Mouse (Mus musculus): ENCODE measurements around the gene Osm. TPM values are rescaled to one million over a fixed set of nuclear protein-coding genes. Genes with fewer than 3 reads are reported as not detected.

The Osm gene
- total and polyA plus RNA-seq, 2 experiments from 2014 or later = 0.10 to 0.84 TPM

GRCm38 (mm10) chr11:4192757-4193156, 43.5 kb upstream of the Osm start:
- H3K4me2 ChIP-seq (ENCODE audit: low read depth, low read length) = no peak overlapping the region
- DNase-seq (ENCODE audit: low spot score) (no peak), ATAC-seq (ENCODE audit: insufficient read depth, low read depth) (no peak)
- peaks cover 3% of the 10 kb centered on the region for H3K4me1 ChIP-seq (ENCODE audit: control insufficient read depth, insufficient read depth)
- no peaks in the 10 kb centered on the region for H3K36me3 ChIP-seq (replicated peaks; ENCODE audit: control insufficient read depth, insufficient read depth, low read length)
- no peak for TF ChIP-seq CTCF (IDR thresholded peaks at IDR 0.05; ENCODE audit: low read depth)
- no peak for TF ChIP-seq EP300 (IDR thresholded peaks at IDR 0.05; ENCODE audit: low read depth)
- no peaks in the 10 kb centered on the region for H3K9me3 ChIP-seq (replicated peaks; ENCODE audit: control insufficient read depth, low read length)
- H3K27me3 ChIP-seq (ENCODE audit: control insufficient read depth, insufficient read depth, low read length) = no peaks in the 10 kb centered on the region
- H3K9ac ChIP-seq (replicated peaks; ENCODE audit: low read depth, low read length) = no peak overlapping the region
- H3K27ac ChIP-seq (ENCODE audit: low read depth) = no peak overlapping the region
- 88% methylated on average over 3 of the region's 3 CpGs for WGBS
- H3K4me3 ChIP-seq (ENCODE audit: low read depth, low read length) = no peak overlapping the region

- TF ChIP-seq EP300 (IDR thresholded peaks at IDR 0.05; ENCODE audit: low read depth) (no peak), CTCF (IDR thresholded peaks at IDR 0.05; ENCODE audit: low read depth) (no peak)
- DNase-seq (ENCODE audit: low spot score) = no peak
- H3K9ac ChIP-seq (replicated peaks; ENCODE audit: low read depth, low read length) = no peak overlapping the region
- H3K4me1 ChIP-seq (ENCODE audit: control insufficient read depth, insufficient read depth) = no peaks in the 10 kb centered on the region
- H3K27ac ChIP-seq (ENCODE audit: low read depth) = no peak overlapping the region
- no peak overlapping the region for H3K4me3 ChIP-seq (ENCODE audit: low read depth, low read length)
- no peak overlapping the region for H3K4me2 ChIP-seq (ENCODE audit: low read depth, low read length)
- no peaks in the 10 kb centered on the region for H3K27me3 ChIP-seq (ENCODE audit: control insufficient read depth, insufficient read depth, low read length)
- no peaks in the 10 kb centered on the region for H3K36me3 ChIP-seq (replicated peaks; ENCODE audit: control insufficient read depth, insufficient read depth, low read length)
- ATAC-seq (ENCODE audit: insufficient read depth, low read depth) = no peak
- no peaks in the 10 kb centered on the region for H3K9me3 ChIP-seq (replicated peaks; ENCODE audit: control insufficient read depth, low read length)
Measured at GRCm38 (mm10) chr11:4193420-4193819, 42.8 kb upstream of the Osm start.

GRCm38 (mm10) chr11:4195597-4196031, 40.6 kb upstream of the Osm start:
- Histone ChIP-seq H3K9ac (replicated peaks; ENCODE audit: low read depth, low read length) (no peak overlapping the region), H3K36me3 (replicated peaks; ENCODE audit: control insufficient read depth, insufficient read depth, low read length) (no peaks in the 10 kb centered on the region), H3K4me3 (ENCODE audit: low read depth, low read length) (no peak overlapping the region), H3K9me3 (replicated peaks; ENCODE audit: control insufficient read depth, low read length) (no peaks in the 10 kb centered on the region), H3K4me2 (ENCODE audit: low read depth, low read length) (no peak overlapping the region), H3K4me1 (ENCODE audit: control insufficient read depth, insufficient read depth) (no peaks in the 10 kb centered on the region), H3K27me3 (ENCODE audit: control insufficient read depth, insufficient read depth, low read length) (no peaks in the 10 kb centered on the region), H3K27ac (ENCODE audit: low read depth) (no peak overlapping the region)
- no peak for ATAC-seq (ENCODE audit: insufficient read depth, low read depth)
- 74% methylated on average over 3 of the region's 3 CpGs for WGBS
- no peak for TF ChIP-seq CTCF (IDR thresholded peaks at IDR 0.05; ENCODE audit: low read depth)
- no peak for TF ChIP-seq EP300 (IDR thresholded peaks at IDR 0.05; ENCODE audit: low read depth)
- no peak for DNase-seq (ENCODE audit: low spot score)

DNA sequence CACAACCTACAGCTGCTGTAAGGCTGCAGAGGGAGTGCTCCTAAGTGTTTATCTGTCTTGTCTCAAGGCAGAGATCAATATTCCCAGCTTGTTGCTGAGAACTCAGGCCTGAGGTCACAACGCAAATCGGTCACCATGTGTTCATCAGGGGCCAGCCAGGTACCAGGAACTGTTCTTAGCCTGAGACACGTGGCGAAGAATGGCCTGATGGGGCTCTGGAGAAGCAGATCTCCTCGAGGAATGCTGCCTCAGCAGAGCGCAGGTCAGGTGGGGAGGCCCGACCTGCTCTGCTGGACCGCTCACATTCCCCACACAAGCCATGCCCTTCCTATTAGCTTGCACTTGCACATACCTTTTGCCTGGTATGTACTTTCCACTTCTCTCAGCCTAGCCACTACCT, 39.6 kb upstream of the Osm start:
- Histone ChIP-seq H3K4me3 (ENCODE audit: low read depth, low read length) (no peak overlapping the region), H3K4me2 (ENCODE audit: low read depth, low read length) (no peak overlapping the region), H3K9me3 (replicated peaks; ENCODE audit: control insufficient read depth, low read length) (no peaks in the 10 kb centered on the region), H3K36me3 (replicated peaks; ENCODE audit: control insufficient read depth, insufficient read depth, low read length) (no peaks in the 10 kb centered on the region), H3K27ac (ENCODE audit: low read depth) (no peak overlapping the region), H3K4me1 (ENCODE audit: control insufficient read depth, insufficient read depth) (no peaks in the 10 kb centered on the region), H3K9ac (replicated peaks; ENCODE audit: low read depth, low read length) (no peak overlapping the region), H3K27me3 (ENCODE audit: control insufficient read depth, insufficient read depth, low read length) (no peaks in the 10 kb centered on the region)
- WGBS = 70% methylated on average over 8 of the region's 8 CpGs
- no peak for DNase-seq (ENCODE audit: low spot score)
- ATAC-seq (ENCODE audit: insufficient read depth, low read depth) = no peak
- TF ChIP-seq CTCF (IDR thresholded peaks at IDR 0.05; ENCODE audit: low read depth) = no peak
- no peak for TF ChIP-seq EP300 (IDR thresholded peaks at IDR 0.05; ENCODE audit: low read depth)

DNA sequence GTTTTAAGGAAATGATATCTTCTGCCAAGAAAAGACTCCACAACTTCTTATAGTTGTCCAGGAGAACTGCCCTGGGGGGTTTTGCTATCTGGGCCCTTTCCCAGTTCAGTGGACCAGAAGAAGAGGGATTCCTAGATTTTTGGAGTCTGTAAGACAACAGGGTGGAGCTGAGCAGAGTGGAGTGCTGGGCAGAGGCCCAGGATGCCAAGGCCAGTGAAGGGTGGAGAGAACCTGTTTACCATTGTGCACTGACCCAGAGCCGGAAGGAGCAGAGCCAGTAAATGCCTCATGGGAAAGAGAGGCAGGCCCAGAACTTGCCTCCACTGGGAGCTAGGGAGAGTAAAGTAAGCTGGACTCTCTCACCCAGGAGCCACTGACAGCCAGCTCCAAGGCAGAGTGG, 38.5 kb upstream of the Osm start:
- ATAC-seq (ENCODE audit: insufficient read depth, low read depth) (no peak), DNase-seq (ENCODE audit: low spot score) (no peak)
- H3K36me3 ChIP-seq (replicated peaks; ENCODE audit: control insufficient read depth, insufficient read depth, low read length) = no peaks in the 10 kb centered on the region
- H3K4me2 ChIP-seq (ENCODE audit: low read depth, low read length) = no peak overlapping the region
- H3K9ac ChIP-seq (replicated peaks; ENCODE audit: low read depth, low read length) = no peak overlapping the region
- no peaks in the 10 kb centered on the region for H3K9me3 ChIP-seq (replicated peaks; ENCODE audit: control insufficient read depth, low read length)
- WGBS = 70% methylated on average over 1 of the region's 1 CpGs
- peaks cover under 1% of the 10 kb centered on the region; the same call in 1 of the 2 replicates for H3K4me1 ChIP-seq (ENCODE audit: control insufficient read depth, insufficient read depth)
- no peaks in the 10 kb centered on the region for H3K27me3 ChIP-seq (ENCODE audit: control insufficient read depth, insufficient read depth, low read length)
- TF ChIP-seq EP300 (IDR thresholded peaks at IDR 0.05; ENCODE audit: low read depth) (no peak), CTCF (IDR thresholded peaks at IDR 0.05; ENCODE audit: low read depth) (no peak)
- H3K4me3 ChIP-seq (ENCODE audit: low read depth, low read length) = no peak overlapping the region
- no peak overlapping the region for H3K27ac ChIP-seq (ENCODE audit: low read depth)

GRCm38 (mm10) chr11:4201981-4202700, 34.1 kb upstream of the Osm start:
- 59% methylated on average over 11 of the region's 11 CpGs for WGBS
- H3K36me3 ChIP-seq (replicated peaks; ENCODE audit: control insufficient read depth, insufficient read depth, low read length) = 0 out of 2 replicates have a peak, but pooled peaks cover 12% of the 10 kb centered on the region
- TF ChIP-seq EP300 (IDR thresholded peaks at IDR 0.05; ENCODE audit: low read depth) = no peak
- no peak for TF ChIP-seq CTCF (IDR thresholded peaks at IDR 0.05; ENCODE audit: low read depth)

More at GRCm38 (mm10) chr11:4201981-4202700, 34.1 kb upstream of the Osm start:
- no peak for ATAC-seq (ENCODE audit: insufficient read depth, low read depth)
- Histone ChIP-seq H3K4me1 (ENCODE audit: control insufficient read depth, insufficient read depth) (peaks cover 24% of the 10 kb centered on the region), H3K9ac (replicated peaks; ENCODE audit: low read depth, low read length) (no peak overlapping the region), H3K4me2 (ENCODE audit: low read depth, low read length) (no peak overlapping the region), H3K4me3 (ENCODE audit: low read depth, low read length) (no peak overlapping the region), H3K9me3 (replicated peaks; ENCODE audit: control insufficient read depth, low read length) (no peaks in the 10 kb centered on the region), H3K27ac (ENCODE audit: low read depth) (0 out of 2 replicates have a peak overlapping the region, but pooled peaks have one; percentile 32), H3K27me3 (ENCODE audit: control insufficient read depth, insufficient read depth, low read length) (no peaks in the 10 kb centered on the region)
- DNase-seq (ENCODE audit: low spot score) = no peak

Data from heart, postnatal 0 days (tissue).